Mouse (Mus musculus): Measurements from ENCODE around the gene Ccdc153.

- TF ChIP-seq CTCF (IDR thresholded peaks at IDR 0.05; ENCODE audit: borderline replicate concordance, extremely low read depth, insufficient read depth, insufficient read length) (no peak), POLR2A (IDR thresholded peaks at IDR 0.05; ENCODE audit: borderline replicate concordance, extremely low read depth, insufficient read depth, insufficient read length, poor library complexity, severe bottlenecking) (no peak)
Observed at GRCm38 (mm10) chr9:44199166-44199565, 41.3 kb upstream of the Ccdc153 start.

Measured in brain, embryonic 14.5 days (tissue).